Mouse (Mus musculus) kidney, postnatal 25 days (tissue): ENCODE measurements around the gene St8sia1.

Experiments used
- DNase-seq, 2 experiments: peaks; one replicate each; pipeline ENCODE4 v3.0.0; 2021; ENCODE audit warnings: mixed read lengths in 2 of 2

Gene St8sia1

GRCm38 (mm10) chr6:142788042-142788987, 175.9 kb downstream of the St8sia1 start:
- DNase-seq, result peak in 1 of 2 experiments; percentile 26

GRCm38 (mm10) chr6:142786106-142786505, 178.1 kb downstream of the St8sia1 start:
- DNase-seq, result no peak

- peak; percentile 54 to 81 for DNase-seq
Observed at GRCm38 (mm10) chr6:142785343-142785742, 178.9 kb downstream of the St8sia1 start.

GRCm38 (mm10) chr6:142781286-142781685, 183.0 kb downstream of the St8sia1 start:
- no peak for DNase-seq

GRCm38 (mm10) chr6:142780574-142781033, 183.6 kb downstream of the St8sia1 start:
- no peak for DNase-seq

- DNase-seq, result no peak
Observed at GRCm38 (mm10) chr6:142779812-142780573, 184.3 kb downstream of the St8sia1 start.

GRCm38 (mm10) chr6:142779045-142779811, 185.0 kb downstream of the St8sia1 start:
- DNase-seq, result peak in 1 of 2 experiments; percentile 48

- no peak for DNase-seq
Observed at GRCm38 (mm10) chr6:142776935-142777334, 187.3 kb downstream of the St8sia1 start.

- DNase-seq, result no peak
Observed at GRCm38 (mm10) chr6:142773566-142773965, 190.7 kb downstream of the St8sia1 start.

- peak in 1 of 2 experiments; percentile 17 for DNase-seq
Observed at GRCm38 (mm10) chr6:142771643-142772042, 192.6 kb downstream of the St8sia1 start.
